Mouse (Mus musculus) macrophage (primary cell): ENCODE data around the gene Cacna1g. TPM values are rescaled to one million over a fixed set of nuclear protein-coding genes. Genes with fewer than 3 reads are reported as not detected.

Experiments
- H3K27ac ChIP-seq: fragments of 350-480 bp; formaldehyde crosslinking; 2 replicates; pipeline ENCODE4 v1.9.0; 2021
- H3K36me3 ChIP-seq: fragments of 350-480 bp; formaldehyde crosslinking; 2 replicates; pipeline ENCODE4 v1.9.0; 2021; ENCODE audit errors: inconsistent target
- H3K4me3 ChIP-seq: fragments of 350-480 bp; formaldehyde crosslinking; 2 replicates; pipeline ENCODE4 v1.9.0; 2021; ENCODE audit errors: inconsistent target
- H3K79me2 ChIP-seq: fragments of 350-480 bp; formaldehyde crosslinking; 2 replicates; pipeline ENCODE4 v1.9.0; 2021; ENCODE audit errors: inconsistent target
- WGBS: methylation state at CpG from one replicate; pipeline ENCODE4 v1.1.7; 2026; ENCODE audit warnings: inconsistent platforms; ENCODE audit not compliant: missing documents; 5-methylcytosine and 5-hydroxymethylcytosine counted together
- polyA plus RNA-seq: library from polyadenylated mRNA; stranded (reverse); fragments of 250-400 nt; gene quantifications from 3 replicates; pipeline ENCODE4 v1.2.4, GENCODE M21; 2018; ENCODE audit warnings: inconsistent platforms

The Cacna1g gene
- polyA plus RNA-seq, 1 experiment from 2014 or later = not detected

- Histone ChIP-seq H3K4me3 (no peak overlapping the region), H3K79me2 (no peaks in the 10 kb centered on the region), H3K36me3 (no peaks in the 10 kb centered on the region), H3K27ac (no peak overlapping the region)
- WGBS = 90% methylated on average over 11 of the region's 11 CpGs
Measured at GRCm38 (mm10) chr11:94488767-94489533, 15.0 kb upstream of the Cacna1g start.

- Histone ChIP-seq H3K36me3 (no peaks in the 10 kb centered on the region), H3K4me3 (no peak within 1 kb of the TSS), H3K79me2 (no peaks in the 10 kb centered on the region), H3K27ac (no peak within 1 kb of the TSS)
- 5% methylated on average over 24 of the region's 24 CpGs for WGBS
Measured at GRCm38 (mm10) chr11:94486001-94486400, 12.0 kb upstream of the Cacna1g start, which contains the start of gene Spata20. Gene Spata20 (minus strand): TSS chr11:94486179.

GRCm38 (mm10) chr11:94485223-94485622 lies 11.2 kb upstream of the Cacna1g start:
- no peaks in the 10 kb centered on the region for H3K36me3 ChIP-seq
- no peaks in the 10 kb centered on the region for H3K79me2 ChIP-seq
- no peak overlapping the region for H3K27ac ChIP-seq
- H3K4me3 ChIP-seq = no peak overlapping the region
- WGBS = 94% methylated on average over 5 of the region's 5 CpGs

- no peaks in the 10 kb centered on the region for H3K79me2 ChIP-seq
- H3K36me3 ChIP-seq = no peaks in the 10 kb centered on the region
- H3K27ac ChIP-seq = no peak overlapping the region
- 78% methylated on average over 7 of the region's 9 CpGs for WGBS
- H3K4me3 ChIP-seq = no peak overlapping the region
Measured at GRCm38 (mm10) chr11:94484636-94485035, 10.6 kb upstream of the Cacna1g start.

GRCm38 (mm10) chr11:94483921-94484320 lies 9.9 kb upstream of the Cacna1g start:
- Histone ChIP-seq H3K79me2 (no peaks in the 10 kb centered on the region), H3K4me3 (no peak overlapping the region), H3K36me3 (no peaks in the 10 kb centered on the region), H3K27ac (no peak overlapping the region)
- WGBS = 71% methylated on average over 14 of the region's 14 CpGs

GRCm38 (mm10) chr11:94483436-94483835 lies 9.4 kb upstream of the Cacna1g start:
- 97% methylated on average over 11 of the region's 11 CpGs for WGBS
- H3K36me3 ChIP-seq = no peaks in the 10 kb centered on the region
- no peaks in the 10 kb centered on the region for H3K79me2 ChIP-seq
- no peak overlapping the region for H3K4me3 ChIP-seq
- H3K27ac ChIP-seq = no peak overlapping the region

GRCm38 (mm10) chr11:94482738-94483137 lies 8.7 kb upstream of the Cacna1g start:
- WGBS = 95% methylated on average over 11 of the region's 11 CpGs
- H3K27ac ChIP-seq = no peak overlapping the region
- no peak overlapping the region for H3K4me3 ChIP-seq
- H3K36me3 ChIP-seq = no peaks in the 10 kb centered on the region
- H3K79me2 ChIP-seq = no peaks in the 10 kb centered on the region

- WGBS = 95% methylated on average over 7 of the region's 7 CpGs
- Histone ChIP-seq H3K36me3 (no peaks in the 10 kb centered on the region), H3K4me3 (no peak overlapping the region), H3K27ac (no peak overlapping the region), H3K79me2 (no peaks in the 10 kb centered on the region)
Measured at GRCm38 (mm10) chr11:94481963-94482362, 8.0 kb upstream of the Cacna1g start.

GRCm38 (mm10) chr11:94480382-94480781 lies 6.4 kb upstream of the Cacna1g start:
- Histone ChIP-seq H3K27ac (no peak overlapping the region), H3K36me3 (no peaks in the 10 kb centered on the region), H3K79me2 (no peaks in the 10 kb centered on the region), H3K4me3 (no peak overlapping the region)
- WGBS = 95% methylated on average over 9 of the region's 9 CpGs

GRCm38 (mm10) chr11:94477651-94478050 lies 3.7 kb upstream of the Cacna1g start:
- H3K4me3 ChIP-seq = no peak overlapping the region
- H3K79me2 ChIP-seq = no peaks in the 10 kb centered on the region
- no peak overlapping the region for H3K27ac ChIP-seq
- no peaks in the 10 kb centered on the region for H3K36me3 ChIP-seq
- 72% methylated on average over 6 of the region's 6 CpGs for WGBS

- Histone ChIP-seq H3K27ac (no peak overlapping the region), H3K4me3 (no peak overlapping the region), H3K79me2 (no peaks in the 10 kb centered on the region), H3K36me3 (no peaks in the 10 kb centered on the region)
- WGBS = 35% methylated on average over 11 of the region's 11 CpGs
Measured at GRCm38 (mm10) chr11:94475722-94476121, 1.7 kb upstream of the Cacna1g start.

GRCm38 (mm10) chr11:94474544-94474910 lies 529 bp upstream of the Cacna1g start:
- H3K79me2 ChIP-seq = no peaks in the 10 kb centered on the region
- H3K4me3 ChIP-seq = no peak overlapping the region
- H3K36me3 ChIP-seq = no peaks in the 10 kb centered on the region
- no peak overlapping the region for H3K27ac ChIP-seq
- WGBS = 2% methylated on average over 11 of the region's 11 CpGs

- 2% methylated on average over 47 of the region's 52 CpGs for WGBS
- H3K36me3 ChIP-seq = no peaks in the 10 kb centered on the region
- H3K79me2 ChIP-seq = no peaks in the 10 kb centered on the region
- no peak overlapping the region for H3K27ac ChIP-seq
- no peak overlapping the region for H3K4me3 ChIP-seq
Measured at GRCm38 (mm10) chr11:94472916-94473706, 887 bp downstream of the Cacna1g start.

- Histone ChIP-seq H3K4me3 (no peak overlapping the region), H3K36me3 (no peaks in the 10 kb centered on the region), H3K27ac (no peak overlapping the region), H3K79me2 (no peaks in the 10 kb centered on the region)
- under 1% methylated on average over 15 of the region's 15 CpGs for WGBS
Measured at GRCm38 (mm10) chr11:94472585-94472915, 1.4 kb downstream of the Cacna1g start.
